Mouse (Mus musculus) lung, embryonic 16.5 days (tissue): ENCODE measurements around the gene 4930402H24Rik. TPM values are rescaled to one million over a fixed set of nuclear protein-coding genes. Genes with fewer than 3 reads are reported as not detected.

Experiments used
- ATAC-seq: fragments of 200-750 bp; cut with Nextera tagmentation; 2 replicates; pipeline ENCODE4 v1.8.0; 2017; ENCODE audit warnings: low read depth, mild to moderate bottlenecking, moderate library complexity
- H3K27ac ChIP-seq: fragments of 300-500 bp; sonication (generic); 2 replicates; pipeline ENCODE4 v1.5.1; 2014; ENCODE audit warnings: mild to moderate bottlenecking, control low read depth, low read length
- H3K27me3 ChIP-seq: fragments of 300-500 bp; sonication (generic); 2 replicates; pipeline ENCODE4 v1.6.1; 2014; ENCODE audit warnings: low read depth, low read length, mixed read lengths; ENCODE audit not compliant: control insufficient read depth, insufficient read depth
- H3K36me3 ChIP-seq: fragments of 300-500 bp; sonication (generic); 2 replicates; pipeline ENCODE4 v1.6.1; 2014; ENCODE audit warnings: low read length; ENCODE audit not compliant: control insufficient read depth, insufficient read depth
- H3K4me1 ChIP-seq: fragments of 300-500 bp; sonication (generic); replicated peaks from 2 replicates; pipeline ENCODE4 v1.6.1; 2014; ENCODE audit warnings: low read length, mixed read lengths; ENCODE audit not compliant: control insufficient read depth, insufficient read depth
- H3K4me2 ChIP-seq: fragments of 300-500 bp; sonication (generic); 2 replicates; pipeline ENCODE4 v1.6.1; 2014; ENCODE audit warnings: low read depth, low read length, control low read depth
- H3K4me3 ChIP-seq: fragments of 300-500 bp; sonication (generic); 2 replicates; pipeline ENCODE4 v1.5.1; 2014; ENCODE audit warnings: mild to moderate bottlenecking, low read length, control low read depth
- H3K9ac ChIP-seq: fragments of 300-500 bp; sonication (generic); 2 replicates; pipeline ENCODE4 v1.6.1; 2014; ENCODE audit warnings: low read length, control low read depth
- H3K9me3 ChIP-seq: fragments of 300-500 bp; sonication (generic); 2 replicates; pipeline ENCODE4 v1.6.1; 2016; ENCODE audit warnings: low read length; ENCODE audit not compliant: control insufficient read depth
- WGBS: fragments of 180-500 bp; shearing (Covaris S2); extraction: QIAGEN DNeasy Blood & Tissue Kit; methylation state at CpG from one replicate; pipeline ENCODE4 v1.1.7; 2014; 5-methylcytosine and 5-hydroxymethylcytosine counted together
- polyA plus RNA-seq: library from polyadenylated mRNA; unstranded; fragments of >200 nt; fragmentation: Nextera tagmentation; extraction: Ambion mirVana; gene quantifications from 2 replicates; pipeline ENCODE4 v1.2.1, GENCODE M21; 2015

Gene 4930402H24Rik
- polyA plus RNA-seq, 1 experiment from 2014 or later, result 30.8 TPM

GRCm38 (mm10) chr2:130886983-130887382 lies 19.2 kb downstream of the 4930402H24Rik start:
- no peak overlapping the region for H3K4me3 ChIP-seq
- H3K4me1 ChIP-seq, result no peaks in the 10 kb centered on the region
- no peaks in the 10 kb centered on the region for H3K36me3 ChIP-seq
- H3K27ac ChIP-seq, result no peak overlapping the region
- H3K9me3 ChIP-seq, result no peaks in the 10 kb centered on the region
- H3K4me2 ChIP-seq, result no peak overlapping the region
- ATAC-seq, result no peak
- H3K27me3 ChIP-seq, result no peaks in the 10 kb centered on the region
- H3K9ac ChIP-seq, result no peak overlapping the region

- H3K9ac ChIP-seq, result no peak overlapping the region
- no peaks in the 10 kb centered on the region for H3K4me1 ChIP-seq
- H3K4me2 ChIP-seq, result no peak overlapping the region
- H3K27me3 ChIP-seq, result no peaks in the 10 kb centered on the region
- no peak overlapping the region for H3K4me3 ChIP-seq
- H3K36me3 ChIP-seq, result no peaks in the 10 kb centered on the region
- WGBS, result 51% methylated on average over 3 of the region's 3 CpGs
- H3K27ac ChIP-seq, result no peak overlapping the region
- ATAC-seq, result no peak
- H3K9me3 ChIP-seq, result no peaks in the 10 kb centered on the region
These were observed 28.8 kb downstream of the 4930402H24Rik start for GRCm38 (mm10) chr2:130877376-130877775.

GRCm38 (mm10) chr2:130870916-130871315 lies 35.3 kb downstream of the 4930402H24Rik start:
- H3K9ac ChIP-seq, result no peak overlapping the region
- no peaks in the 10 kb centered on the region for H3K36me3 ChIP-seq
- no peak for ATAC-seq
- WGBS, result 60% methylated on average over 5 of the region's 5 CpGs
- H3K4me2 ChIP-seq, result no peak overlapping the region
- H3K4me1 ChIP-seq, result no peaks in the 10 kb centered on the region
- H3K9me3 ChIP-seq, result no peaks in the 10 kb centered on the region
- no peak overlapping the region for H3K27ac ChIP-seq
- no peak overlapping the region for H3K4me3 ChIP-seq
- no peaks in the 10 kb centered on the region for H3K27me3 ChIP-seq

GRCm38 (mm10) chr2:130862091-130862490 lies 44.1 kb downstream of the 4930402H24Rik start:
- Histone ChIP-seq H3K4me1 (no peaks in the 10 kb centered on the region), H3K9me3 (no peaks in the 10 kb centered on the region), H3K9ac (no peak overlapping the region), H3K27me3 (no peaks in the 10 kb centered on the region), H3K4me2 (no peak overlapping the region), H3K4me3 (no peak overlapping the region), H3K27ac (peak overlapping the region; percentile 7; the same call in 1 of the 2 replicates), H3K36me3 (no peaks in the 10 kb centered on the region)
- WGBS, result 62% methylated on average over 3 of the region's 3 CpGs
- peak; percentile 28; the same call in 1 of the 2 replicates for ATAC-seq

- H3K4me1 ChIP-seq, result no peaks in the 10 kb centered on the region
- no peaks in the 10 kb centered on the region for H3K36me3 ChIP-seq
- no peaks in the 10 kb centered on the region for H3K9me3 ChIP-seq
- no peaks in the 10 kb centered on the region for H3K27me3 ChIP-seq
- no peak overlapping the region for H3K9ac ChIP-seq
- H3K4me3 ChIP-seq, result no peak overlapping the region
- H3K27ac ChIP-seq, result no peak overlapping the region
- ATAC-seq, result no peak
- H3K4me2 ChIP-seq, result no peak overlapping the region
- WGBS, result 92% methylated on average over 1 of the region's 1 CpGs
These were observed 53.2 kb downstream of the 4930402H24Rik start for GRCm38 (mm10) chr2:130852964-130853363.

- H3K9ac ChIP-seq, result no peak overlapping the region
- H3K27me3 ChIP-seq, result no peaks in the 10 kb centered on the region
- no peaks in the 10 kb centered on the region for H3K9me3 ChIP-seq
- ATAC-seq, result no peak
- no peak overlapping the region for H3K4me2 ChIP-seq
- no peak overlapping the region for H3K4me3 ChIP-seq
- 69% methylated on average over 9 of the region's 9 CpGs for WGBS
- H3K36me3 ChIP-seq, result no peaks in the 10 kb centered on the region
- no peak overlapping the region for H3K27ac ChIP-seq
- H3K4me1 ChIP-seq, result no peaks in the 10 kb centered on the region
These were observed 54.6 kb downstream of the 4930402H24Rik start for GRCm38 (mm10) chr2:130851363-130852246.

- no peak overlapping the region for H3K4me3 ChIP-seq
- WGBS, result 52% methylated on average over 4 of the region's 4 CpGs
These were observed 56.5 kb downstream of the 4930402H24Rik start for GRCm38 (mm10) chr2:130849688-130850087.

GRCm38 (mm10) chr2:130848313-130848712 lies 57.9 kb downstream of the 4930402H24Rik start:
- 81% methylated on average over 4 of the region's 4 CpGs for WGBS
- ATAC-seq, result no peak
- Histone ChIP-seq H3K27me3 (no peaks in the 10 kb centered on the region), H3K9me3 (no peaks in the 10 kb centered on the region), H3K4me3 (no peak overlapping the region), H3K4me1 (no peaks in the 10 kb centered on the region), H3K27ac (no peak overlapping the region), H3K9ac (no peak overlapping the region), H3K4me2 (no peak overlapping the region), H3K36me3 (no peaks in the 10 kb centered on the region)

More at GRCm38 (mm10) chr2:130849688-130850087, 56.5 kb downstream of the 4930402H24Rik start:
- ATAC-seq, result no peak
- no peaks in the 10 kb centered on the region for H3K4me1 ChIP-seq
- H3K4me2 ChIP-seq, result no peak overlapping the region
- H3K27ac ChIP-seq, result no peak overlapping the region
- no peaks in the 10 kb centered on the region for H3K36me3 ChIP-seq
- no peaks in the 10 kb centered on the region for H3K9me3 ChIP-seq
- no peaks in the 10 kb centered on the region for H3K27me3 ChIP-seq
- H3K9ac ChIP-seq, result no peak overlapping the region

- no peak overlapping the region for H3K9ac ChIP-seq
- no peaks in the 10 kb centered on the region for H3K9me3 ChIP-seq
- H3K4me3 ChIP-seq, result no peak overlapping the region
- ATAC-seq, result no peak
- no peaks in the 10 kb centered on the region for H3K36me3 ChIP-seq
- WGBS, result 24% methylated on average over 2 of the region's 2 CpGs
- H3K4me2 ChIP-seq, result no peak overlapping the region
- no peaks in the 10 kb centered on the region for H3K27me3 ChIP-seq
- peaks cover 4% of the 10 kb centered on the region; the same call in 1 of the 2 replicates for H3K4me1 ChIP-seq
- no peak overlapping the region for H3K27ac ChIP-seq
These were observed 62.6 kb downstream of the 4930402H24Rik start for GRCm38 (mm10) chr2:130843623-130844022.
